Comparison of ENCODE assay signal across 9 mouse cellular contexts in genomic region chr3:38887381-38887991, GRCm38 (mm10). TPM values are rescaled to one million over a fixed set of nuclear protein-coding genes. Genes with fewer than 3 reads are reported as not detected.
DNase-seq lines count a peak whose midpoint lies in the region; ATAC-seq and TF ChIP-seq lines count a peak whose summit lies in the region.
"Had no signal": no experiment of that assay in that cellular context is flagged by ENCODE, and none has a peak within 500 bp of the region (broad histone marks: within the 10 kb centered on the region; RNA-seq: fewer than 3 reads in every experiment).

No protein-coding gene starts in this region.

- peak overlapping the region; percentile 96 for H3K4me2 ChIP-seq in limb, embryonic 12.5 days
- peak overlapping the region; percentile 96 for H3K4me2 ChIP-seq in midbrain, embryonic 13.5 days (replicated peaks)
- peak overlapping the region; percentile 93 for H3K4me2 ChIP-seq in stomach, postnatal 0 days (replicated peaks; ENCODE audit: low read depth)

- DNase-seq in gastrocnemius, adult 2 months, result peak; percentile 61
- DNase-seq in gastrocnemius, adult 18-20 months (ENCODE audit: low spot score), result no peak
- peak; percentile 27 to 68 for DNase-seq in cerebellum, postnatal 4 days (ENCODE audit: low spot score in 2 of 2)
- DNase-seq in gastrocnemius, postnatal 14 days, result peak; percentile 35
- DNase-seq in induced T-regulatory cell, adult 2 months (ENCODE audit: low read depth), result peak; percentile 16
- DNase-seq in stomach, postnatal 0 days (ENCODE audit: low spot score), result peak; percentile 49

- H3K9me3 ChIP-seq in limb, embryonic 12.5 days, result peaks cover 15% of the 10 kb centered on the region; the same call in 1 of the 2 replicates
- H3K9me3 ChIP-seq in midbrain, embryonic 13.5 days, result no peaks in the 10 kb centered on the region
- no peaks in the 10 kb centered on the region for H3K9me3 ChIP-seq in stomach, postnatal 0 days (ENCODE audit: control insufficient read depth, low read length)

- intact Hi-C loops in gastrocnemius, adult 2 months (cut with DNase I), result loop anchor here (5.0 to 10.0 kb wide), 3 partner anchors 70 to 817 kb away; no protein-coding TSS in a partner anchor
- intact Hi-C loops in gastrocnemius, postnatal 14 days (cut with DNase I; ENCODE audit: low total_unique reads), result loop anchor here (5.0 kb wide), 1 partner anchor 1505 kb away; no protein-coding TSS in a partner anchor

- peaks cover 47% of the 10 kb centered on the region for H3K4me1 ChIP-seq in limb, embryonic 12.5 days (replicated peaks)
- H3K4me1 ChIP-seq in midbrain, embryonic 13.5 days (replicated peaks), result peaks cover 55% of the 10 kb centered on the region
- 0 out of 2 replicates have a peak, but pooled peaks cover 3% of the 10 kb centered on the region for H3K4me1 ChIP-seq in stomach, postnatal 0 days (replicated peaks; ENCODE audit: control insufficient read depth, insufficient read depth)

- no peaks in the 10 kb centered on the region for H3K27me3 ChIP-seq in limb, embryonic 12.5 days
- no peaks in the 10 kb centered on the region for H3K27me3 ChIP-seq in midbrain, embryonic 13.5 days
- H3K27me3 ChIP-seq in stomach, postnatal 0 days (ENCODE audit: control insufficient read depth, insufficient read depth, low read length), result 0 out of 2 replicates have a peak, but pooled peaks cover 2% of the 10 kb centered on the region

- ATAC-seq in limb, embryonic 12.5 days (ENCODE audit: insufficient number of reproducible peaks, insufficient read depth, low FRiP score, low TSS enrichment, low read depth), result no peak
- peak; percentile 9 for ATAC-seq in midbrain, embryonic 13.5 days
- peak; percentile 27; the same call in 1 of the 2 replicates for ATAC-seq in stomach, postnatal 0 days (ENCODE audit: low FRiP score, low TSS enrichment)

- peak; percentile 50 for TF ChIP-seq CTCF in gastrocnemius, adult 2 months (IDR thresholded peaks at IDR 0.05)
- peak; percentile 66 for TF ChIP-seq CTCF in stomach, postnatal 0 days (IDR thresholded peaks at IDR 0.05; ENCODE audit: low read depth)

- under 1% methylated on average over 47 of the region's 47 CpGs for WGBS in limb, embryonic 12.5 days
- WGBS in midbrain, embryonic 13.5 days, result under 1% methylated on average over 47 of the region's 47 CpGs
- WGBS in stomach, postnatal 0 days, result under 1% methylated on average over 47 of the region's 47 CpGs

- peak overlapping the region; percentile 96 for H3K4me3 ChIP-seq in gastrocnemius, adult 2 months
- H3K4me3 ChIP-seq in limb, embryonic 12.5 days (replicated peaks), result peak overlapping the region; percentile 91
- peak overlapping the region; percentile 88 for H3K4me3 ChIP-seq in midbrain, embryonic 13.5 days (replicated peaks)
- H3K4me3 ChIP-seq in stomach, postnatal 0 days (ENCODE audit: low read depth, low read length), result peak overlapping the region; percentile 75

- TF ChIP-seq EP300 in stomach, postnatal 0 days (optimal IDR thresholded peaks at IDR 0.05), result no peak

- H3K9ac ChIP-seq in limb, embryonic 12.5 days (replicated peaks), result peak overlapping the region; percentile 93
- H3K9ac ChIP-seq in midbrain, embryonic 13.5 days (replicated peaks), result peak overlapping the region; percentile 91
- H3K9ac ChIP-seq in stomach, postnatal 0 days (ENCODE audit: low read length), result peak overlapping the region; percentile 75

- peak overlapping the region; percentile 84 for H3K27ac ChIP-seq in gastrocnemius, adult 2 months
- H3K27ac ChIP-seq in limb, embryonic 12.5 days, result 0 out of 2 replicates have a peak overlapping the region, but pooled peaks have one; percentile 97
- H3K27ac ChIP-seq in midbrain, embryonic 13.5 days, result peak overlapping the region; percentile 69; the same call in 1 of the 2 replicates
- H3K27ac ChIP-seq in stomach, postnatal 0 days (replicated peaks), result no peak overlapping the region

- H3K36me3 ChIP-seq in limb, embryonic 12.5 days, result peaks cover 44% of the 10 kb centered on the region
- peaks cover 29% of the 10 kb centered on the region for H3K36me3 ChIP-seq in midbrain, embryonic 13.5 days
- no peaks in the 10 kb centered on the region for H3K36me3 ChIP-seq in stomach, postnatal 0 days (ENCODE audit: control insufficient read depth, insufficient read depth, low read length)

RNA-seq across cellular contexts. Expression of gene Fat4, which starts 0.7 kb away (rescaled TPM):
- total RNA-seq in gastrocnemius, adult 2 months (2021), result 1 to 10 TPM; 2.0 to 3.6 TPM
- 1 to 10 TPM; 1.4 to 1.9 TPM for total RNA-seq in gastrocnemius, adult 18-20 months (2021)
- total RNA-seq in gastrocnemius, postnatal 14 days (2021), result 10 to 100 TPM; 10.4 to 11.0 TPM
- polyA plus RNA-seq in limb, embryonic 12.5 days (2016; fragmentation: Nextera tagmentation; extraction: Ambion mirVana), result 14.2 and 15.5 TPM in 2 replicates
- polyA plus RNA-seq in midbrain, embryonic 13.5 days (2015; fragmentation: Nextera tagmentation; extraction: Ambion mirVana), result 6.9 and 7.2 TPM in 2 replicates
- 2.4 and 2.6 TPM in 2 replicates for polyA plus RNA-seq in stomach, postnatal 0 days (2015; fragmentation: Nextera tagmentation; extraction: Ambion mirVana)
- total RNA-seq: MEL had no signal
